Mouse (Mus musculus): ENCODE data around the gene Kcnh6. TPM values are rescaled to one million over a fixed set of nuclear protein-coding genes. Genes with fewer than 3 reads are reported as not detected.

Gene Kcnh6
- total RNA-seq, 2 experiments from 2014 or later, result 0.13 TPM; not detected in 1

DNA sequence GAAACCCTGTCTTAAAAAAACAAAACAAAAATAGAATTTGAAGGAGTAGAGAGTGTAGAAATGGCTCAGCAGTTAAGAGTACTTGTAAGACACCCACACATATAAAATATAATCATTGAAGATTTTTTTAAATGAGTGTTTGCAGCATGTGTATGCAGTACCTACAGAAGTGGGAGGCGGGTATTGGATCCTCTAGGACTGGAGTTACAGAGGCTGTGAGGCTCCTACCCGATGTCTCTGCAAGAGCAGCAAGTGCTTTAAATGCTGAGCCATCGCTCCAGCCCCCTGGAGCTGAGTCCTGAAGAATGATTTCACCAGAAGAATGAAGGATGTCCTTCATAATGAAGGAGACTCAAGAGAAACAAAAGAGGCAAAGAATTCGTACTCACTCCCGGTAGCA, 55.8 kb downstream of the Kcnh6 start:
- DNase-seq, result no peak

DNA sequence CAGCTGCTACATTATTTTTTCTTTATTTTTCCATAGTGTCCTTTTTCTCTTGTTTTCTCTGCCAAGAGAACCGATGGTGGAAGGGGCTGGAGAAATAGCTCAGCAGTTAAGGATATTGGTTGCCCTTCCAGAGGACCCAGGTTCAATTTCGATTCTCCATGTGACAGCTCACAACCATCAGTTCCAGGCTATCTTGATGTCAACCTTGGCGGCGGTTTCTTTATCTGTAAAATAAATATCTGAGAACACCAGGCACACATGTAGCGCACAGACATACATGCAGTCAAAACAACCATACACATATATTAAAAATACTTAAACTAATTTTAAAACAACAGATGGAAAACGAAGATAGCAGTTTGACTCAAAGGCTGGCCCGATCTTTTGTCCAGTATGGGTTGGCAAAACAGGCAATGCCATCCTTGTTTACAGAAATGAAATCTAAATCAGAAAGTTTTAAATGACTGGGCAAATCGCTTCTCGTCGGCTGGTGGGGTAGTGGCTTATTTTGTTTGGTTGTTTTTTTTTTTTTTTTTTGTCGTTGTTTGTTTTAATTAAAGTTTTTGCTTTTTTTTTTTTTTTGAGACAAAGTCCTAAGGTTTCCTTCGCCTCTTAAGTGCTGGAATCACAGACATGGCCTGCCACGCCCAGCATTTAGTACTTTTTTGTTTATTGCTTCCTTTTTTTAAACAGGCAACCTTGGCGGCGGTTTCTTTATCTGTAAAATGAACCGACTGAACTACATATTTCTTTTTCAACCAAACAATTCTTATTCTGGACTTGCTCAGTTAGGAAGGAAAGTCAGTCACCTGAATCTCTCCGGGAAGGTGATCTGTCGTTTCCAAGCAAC, 57.4 kb downstream of the Kcnh6 start:
- no peak for DNase-seq

DNA sequence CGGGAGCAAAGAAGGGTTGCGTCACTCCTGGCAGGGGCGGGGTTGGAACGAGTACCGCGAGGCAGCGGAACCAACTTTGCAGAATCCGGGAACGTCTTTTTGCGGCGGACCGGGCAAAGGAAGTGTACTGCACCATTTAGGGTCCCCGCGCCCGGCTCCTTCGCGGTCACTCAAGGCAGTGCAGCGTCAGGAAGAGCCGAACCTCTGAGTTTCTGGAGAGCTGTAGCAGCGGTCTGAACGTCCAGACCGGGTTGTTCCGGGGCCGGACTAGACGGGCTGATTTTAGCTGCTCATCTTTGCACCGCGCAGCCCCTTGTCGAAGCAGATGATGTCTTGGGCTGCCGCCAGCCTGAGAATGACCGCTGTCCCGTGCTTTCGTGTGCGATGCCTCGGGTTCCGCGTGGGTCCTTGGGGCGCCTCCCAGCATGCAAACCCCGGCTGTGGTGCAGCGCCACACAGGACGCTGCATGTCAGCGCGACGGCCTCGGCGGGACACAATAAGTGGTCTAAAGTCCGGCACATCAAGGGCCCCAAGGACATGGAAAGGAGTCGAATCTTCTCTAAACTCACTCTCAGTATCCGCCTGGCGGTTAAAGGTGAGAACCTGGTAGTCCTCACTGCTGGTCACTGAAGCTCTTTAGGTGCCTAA, 58.1 kb downstream of the Kcnh6 start, which contains the start of gene Taco1:
Taco1 (plus strand) TSS at position 139 of the 649 bp plus-strand sequence.
- peak; percentile 95 to 96 for DNase-seq

DNA sequence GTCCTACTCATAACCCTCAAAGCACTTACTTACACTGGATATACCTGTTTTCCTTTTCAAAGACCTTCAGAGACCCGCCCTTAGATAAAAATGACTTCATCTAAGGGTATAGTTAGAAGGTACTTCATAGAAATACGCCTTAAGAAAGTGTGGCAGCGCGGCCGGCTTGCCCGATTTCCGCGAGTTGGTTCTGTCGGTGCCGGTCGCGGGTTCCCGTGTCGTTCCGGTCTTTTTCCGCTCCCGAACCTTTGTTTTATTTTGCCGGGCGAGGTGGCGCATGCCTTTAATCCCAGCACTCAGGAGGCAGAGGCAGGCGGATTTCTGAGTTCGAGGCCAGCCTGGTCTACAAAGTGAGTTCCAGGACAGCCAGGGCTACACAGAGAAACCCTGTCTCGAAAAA, 58.7 kb downstream of the Kcnh6 start:
- DNase-seq, result peak; percentile 29 to 56

DNA sequence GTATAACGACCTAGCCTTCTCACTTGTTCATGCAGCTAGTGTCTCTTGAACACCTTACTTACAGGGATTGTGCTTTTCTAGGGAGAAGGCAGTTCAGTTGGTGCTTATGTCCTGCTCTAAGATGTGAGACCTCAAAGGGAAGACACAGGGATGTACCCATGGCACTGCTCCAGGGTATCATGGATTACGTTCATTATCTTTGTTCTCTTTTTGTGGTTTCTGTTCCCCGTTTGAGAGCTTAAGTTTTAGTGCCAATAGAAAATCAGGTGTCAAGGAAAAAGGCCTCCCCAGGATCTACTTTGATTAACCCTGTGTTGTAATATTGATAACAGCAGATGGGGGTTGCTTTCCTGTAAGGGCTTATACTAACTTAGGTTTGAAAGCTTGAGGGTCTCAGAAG, 65.8 kb downstream of the Kcnh6 start:
- no peak for DNase-seq

DNA sequence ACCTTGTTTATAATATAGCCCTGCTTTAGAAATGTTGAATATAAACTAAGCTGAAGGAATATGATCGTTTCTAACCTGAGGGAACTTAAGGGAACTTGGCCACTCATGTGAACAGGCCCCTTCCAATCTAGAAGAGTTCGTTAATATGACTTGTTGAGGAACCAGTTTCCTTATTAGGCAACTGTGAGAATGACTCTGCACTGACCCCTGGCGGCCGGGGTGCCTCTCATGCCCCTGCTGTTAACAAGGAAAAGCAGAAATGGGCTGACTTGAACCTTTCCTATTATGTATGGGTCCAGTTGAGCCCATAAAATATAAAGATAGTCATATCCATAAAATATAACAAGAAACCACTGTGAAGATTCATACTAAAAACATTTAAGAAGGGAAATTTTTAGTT, 68.4 kb downstream of the Kcnh6 start:
- peak; percentile 79 to 89 for DNase-seq

Other genes with a start within 250 kb of the Kcnh6 start
- 100 to 1,000 TPM; 134 to 165 TPM for gene Cyb561, start 54.8 kb upstream of the Kcnh6 start, total RNA-seq (2021)
- gene Ace, start 40.2 kb upstream of the Kcnh6 start, total RNA-seq (2021), result 10 to 100 TPM in 1 of 2 experiments, 1 to 10 TPM in 1; 8.0 to 15.5 TPM
- not detected for gene Ace3, start 13.4 kb upstream of the Kcnh6 start, total RNA-seq (2021)
- gene Dcaf7, start 28.7 kb downstream of the Kcnh6 start, total RNA-seq (2021), result 10 to 100 TPM; 53.7 to 58.7 TPM
- 10 to 100 TPM; 27.2 to 36.0 TPM for gene Taco1, start 57.9 kb downstream of the Kcnh6 start, total RNA-seq (2021)
- 10 to 100 TPM; 40.5 to 40.8 TPM for gene Map3k3, start 76.5 kb downstream of the Kcnh6 start, total RNA-seq (2021)
- not detected for gene Gm10840, start 152.7 kb downstream of the Kcnh6 start, total RNA-seq (2021)
- 10 to 100 TPM; 11.8 to 15.0 TPM for gene Limd2, start 152.7 kb downstream of the Kcnh6 start, total RNA-seq (2021)
- gene Strada, start 194.0 kb downstream of the Kcnh6 start, total RNA-seq (2021), result 10 to 100 TPM; 13.1 to 15.4 TPM
- gene Ccdc47, start 208.2 kb downstream of the Kcnh6 start, total RNA-seq (2021), result 100 to 1,000 TPM; 113 to 115 TPM
- 10 to 100 TPM; 52.4 to 54.8 TPM for gene Ddx42, start 208.8 kb downstream of the Kcnh6 start, total RNA-seq (2021)
- gene Ftsj3, start 248.0 kb downstream of the Kcnh6 start, total RNA-seq (2021), result 10 to 100 TPM; 55.2 to 66.2 TPM
- 100 to 1,000 TPM; 154 to 172 TPM for gene Psmc5, start 248.0 kb downstream of the Kcnh6 start, total RNA-seq (2021)

Data from adrenal gland, postnatal 36 days (tissue).